Mouse (Mus musculus): ENCODE results near the gene Arl5a. TPM values are rescaled to one million over a fixed set of nuclear protein-coding genes. Genes with fewer than 3 reads are reported as not detected.
A peak's percentile ranks its signal among the peaks of the same experiment; 100 is the strongest.

Arl5a gene
- polyA plus RNA-seq, 1 experiment from 2014 or later, result 22.0 TPM

DNA sequence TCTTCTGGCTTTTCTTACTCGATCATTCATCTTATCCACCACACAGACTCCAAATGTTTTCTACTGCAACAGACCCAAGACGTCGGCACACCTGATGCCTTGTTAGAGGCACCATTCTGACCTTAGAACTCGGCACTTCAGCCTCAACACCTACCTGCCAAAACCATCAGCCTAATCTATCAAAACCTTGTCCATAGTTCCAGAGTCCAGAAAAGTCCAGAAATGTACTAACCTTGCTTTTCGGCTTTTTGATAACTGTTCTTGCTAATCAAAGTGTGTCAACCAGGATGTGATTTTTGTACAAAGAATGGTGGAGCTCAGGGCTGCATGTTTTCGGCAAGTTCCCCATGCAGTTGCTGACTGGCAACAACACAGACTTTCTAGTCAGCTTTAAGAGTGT, 50.0 kb downstream of the Arl5a start:
- peaks cover 8% of the 10 kb centered on the region; the same call in 1 of the 2 replicates for H3K4me1 ChIP-seq (ENCODE audit: insufficient read depth, low read depth, low read length)
- no peak for TF ChIP-seq EP300 (IDR thresholded peaks at IDR 0.05)
- no peak for TF ChIP-seq CTCF (IDR thresholded peaks at IDR 0.05)
- no peak overlapping the region for H3K9ac ChIP-seq (replicated peaks; ENCODE audit: low read depth)
- H3K27me3 ChIP-seq (replicated peaks; ENCODE audit: insufficient read depth, low read length), result no peaks in the 10 kb centered on the region
- DNase-seq (ENCODE audit: low spot score), result no peak
- H3K4me2 ChIP-seq (replicated peaks; ENCODE audit: low read depth, low read length), result no peak overlapping the region
- no peak for ATAC-seq
- WGBS, result 90% methylated on average over 6 of the region's 6 CpGs
- no peaks in the 10 kb centered on the region for H3K36me3 ChIP-seq (ENCODE audit: insufficient read depth, low read length)
- H3K4me3 ChIP-seq (ENCODE audit: low read depth, low read length), result no peak overlapping the region
- H3K9me3 ChIP-seq (ENCODE audit: low read length), result no peaks in the 10 kb centered on the region
- no peak overlapping the region for H3K27ac ChIP-seq (ENCODE audit: low read length)

- H3K9me3 ChIP-seq (ENCODE audit: low read length), result no peaks in the 10 kb centered on the region
- H3K27ac ChIP-seq (ENCODE audit: low read length), result no peak overlapping the region
- ATAC-seq (peak; percentile 92), DNase-seq (ENCODE audit: low spot score) (peak; percentile 89)
- 35% methylated on average over 6 of the region's 6 CpGs for WGBS
- no peaks in the 10 kb centered on the region for H3K27me3 ChIP-seq (replicated peaks; ENCODE audit: insufficient read depth, low read length)
- TF ChIP-seq CTCF (IDR thresholded peaks at IDR 0.05) (no peak), EP300 (IDR thresholded peaks at IDR 0.05) (peak; percentile 90)
- no peak overlapping the region for H3K4me3 ChIP-seq (ENCODE audit: low read depth, low read length)
- H3K4me2 ChIP-seq (replicated peaks; ENCODE audit: low read depth, low read length), result no peak overlapping the region
- peaks cover 8% of the 10 kb centered on the region; the same call in 1 of the 2 replicates for H3K4me1 ChIP-seq (ENCODE audit: insufficient read depth, low read depth, low read length)
- no peaks in the 10 kb centered on the region for H3K36me3 ChIP-seq (ENCODE audit: insufficient read depth, low read length)
- H3K9ac ChIP-seq (replicated peaks; ENCODE audit: low read depth), result no peak overlapping the region
Observed at GRCm38 (mm10) chr2:52372480-52372879, 52.2 kb downstream of the Arl5a start.

- Histone ChIP-seq H3K9me3 (ENCODE audit: low read length) (no peaks in the 10 kb centered on the region), H3K4me2 (replicated peaks; ENCODE audit: low read depth, low read length) (no peak overlapping the region), H3K36me3 (ENCODE audit: insufficient read depth, low read length) (no peaks in the 10 kb centered on the region), H3K27me3 (replicated peaks; ENCODE audit: insufficient read depth, low read length) (no peaks in the 10 kb centered on the region), H3K27ac (ENCODE audit: low read length) (no peak overlapping the region; the same call in 1 of the 2 replicates), H3K9ac (replicated peaks; ENCODE audit: low read depth) (no peak overlapping the region), H3K4me3 (ENCODE audit: low read depth, low read length) (no peak overlapping the region), H3K4me1 (ENCODE audit: insufficient read depth, low read depth, low read length) (peaks cover 8% of the 10 kb centered on the region; the same call in 1 of the 2 replicates)
- DNase-seq (ENCODE audit: low spot score), result no peak
- peak; percentile 48 for ATAC-seq
- no peak for TF ChIP-seq EP300 (IDR thresholded peaks at IDR 0.05)
- no peak for TF ChIP-seq CTCF (IDR thresholded peaks at IDR 0.05)
- 56% methylated on average over 4 of the region's 4 CpGs for WGBS
Observed at GRCm38 (mm10) chr2:52372080-52372479, 52.6 kb downstream of the Arl5a start.

DNA sequence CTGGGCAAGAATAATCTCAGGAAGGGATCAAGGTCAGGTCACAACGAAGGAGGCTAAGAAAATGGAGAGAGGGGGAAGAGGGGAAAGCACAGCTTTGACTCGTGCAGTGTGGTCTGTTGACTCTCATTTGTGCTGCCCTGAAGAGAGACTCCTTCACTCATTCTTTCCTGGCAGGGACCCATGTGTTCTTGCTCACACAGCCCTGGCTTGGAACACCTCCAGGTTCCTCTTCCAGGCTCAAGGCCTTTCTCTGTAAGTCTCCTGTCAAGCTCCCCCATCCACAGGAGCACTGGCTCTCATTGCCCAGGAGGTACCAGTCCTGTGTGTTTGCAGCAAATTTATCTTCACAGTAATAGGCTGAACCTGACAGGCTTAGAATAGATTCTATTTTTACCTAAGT, 53.6 kb downstream of the Arl5a start:
- Histone ChIP-seq H3K9me3 (ENCODE audit: low read length) (no peaks in the 10 kb centered on the region), H3K27ac (ENCODE audit: low read length) (no peak overlapping the region), H3K9ac (replicated peaks; ENCODE audit: low read depth) (no peak overlapping the region), H3K36me3 (ENCODE audit: insufficient read depth, low read length) (no peaks in the 10 kb centered on the region), H3K4me1 (ENCODE audit: insufficient read depth, low read depth, low read length) (peaks cover 8% of the 10 kb centered on the region; the same call in 1 of the 2 replicates), H3K4me3 (ENCODE audit: low read depth, low read length) (no peak overlapping the region), H3K27me3 (replicated peaks; ENCODE audit: insufficient read depth, low read length) (no peaks in the 10 kb centered on the region), H3K4me2 (replicated peaks; ENCODE audit: low read depth, low read length) (no peak overlapping the region)
- ATAC-seq (no peak), DNase-seq (ENCODE audit: low spot score) (peak; percentile 54)
- no peak for TF ChIP-seq CTCF (IDR thresholded peaks at IDR 0.05)
- TF ChIP-seq EP300 (IDR thresholded peaks at IDR 0.05), result no peak
- WGBS, result 10% methylated on average over 2 of the region's 2 CpGs

- H3K9me3 ChIP-seq (ENCODE audit: low read length), result no peaks in the 10 kb centered on the region
- TF ChIP-seq CTCF (IDR thresholded peaks at IDR 0.05) (no peak), EP300 (IDR thresholded peaks at IDR 0.05) (no peak)
- no peaks in the 10 kb centered on the region for H3K36me3 ChIP-seq (ENCODE audit: insufficient read depth, low read length)
- whole genome bisulfite sequencing, result 61% methylated on average over 6 of the region's 6 CpGs
- H3K27ac ChIP-seq (ENCODE audit: low read length), result no peak overlapping the region
- peaks cover 8% of the 10 kb centered on the region; the same call in 1 of the 2 replicates for H3K4me1 ChIP-seq (ENCODE audit: insufficient read depth, low read depth, low read length)
- no peak overlapping the region for H3K4me2 ChIP-seq (replicated peaks; ENCODE audit: low read depth, low read length)
- DNase-seq (ENCODE audit: low spot score), result peak; percentile 13
- H3K27me3 ChIP-seq (replicated peaks; ENCODE audit: insufficient read depth, low read length), result no peaks in the 10 kb centered on the region
- H3K4me3 ChIP-seq (ENCODE audit: low read depth, low read length), result no peak overlapping the region
- no peak overlapping the region for H3K9ac ChIP-seq (replicated peaks; ENCODE audit: low read depth)
- ATAC-seq, result no peak
Observed at GRCm38 (mm10) chr2:52369622-52370021, 55.1 kb downstream of the Arl5a start.

- no peak for TF ChIP-seq EP300 (IDR thresholded peaks at IDR 0.05)
- TF ChIP-seq CTCF (IDR thresholded peaks at IDR 0.05), result no peak
- no peak overlapping the region for H3K9ac ChIP-seq (replicated peaks; ENCODE audit: low read depth)
- H3K4me2 ChIP-seq (replicated peaks; ENCODE audit: low read depth, low read length), result no peak overlapping the region
- WGBS, result 89% methylated on average over 5 of the region's 5 CpGs
- H3K4me3 ChIP-seq (ENCODE audit: low read depth, low read length), result no peak overlapping the region
- H3K4me1 ChIP-seq (ENCODE audit: insufficient read depth, low read depth, low read length), result peaks cover 4% of the 10 kb centered on the region; the same call in 1 of the 2 replicates
- no peaks in the 10 kb centered on the region for H3K27me3 ChIP-seq (replicated peaks; ENCODE audit: insufficient read depth, low read length)
- ATAC-seq (no peak), DNase-seq (ENCODE audit: low spot score) (no peak)
- H3K27ac ChIP-seq (ENCODE audit: low read length), result no peak overlapping the region
- no peaks in the 10 kb centered on the region for H3K9me3 ChIP-seq (ENCODE audit: low read length)
- no peaks in the 10 kb centered on the region for H3K36me3 ChIP-seq (ENCODE audit: insufficient read depth, low read length)
Observed at GRCm38 (mm10) chr2:52367665-52368064, 57.0 kb downstream of the Arl5a start.

- DNase-seq (ENCODE audit: low spot score) (no peak), ATAC-seq (no peak)
- no peak overlapping the region for H3K9ac ChIP-seq (replicated peaks; ENCODE audit: low read depth)
- no peak overlapping the region for H3K4me3 ChIP-seq (ENCODE audit: low read depth, low read length)
- no peak overlapping the region for H3K27ac ChIP-seq (ENCODE audit: low read length)
- H3K4me2 ChIP-seq (replicated peaks; ENCODE audit: low read depth, low read length), result no peak overlapping the region
- H3K36me3 ChIP-seq (ENCODE audit: insufficient read depth, low read length), result no peaks in the 10 kb centered on the region
- 53% methylated on average over 13 of the region's 13 CpGs for whole genome bisulfite sequencing
- no peaks in the 10 kb centered on the region for H3K27me3 ChIP-seq (replicated peaks; ENCODE audit: insufficient read depth, low read length)
- peaks cover 4% of the 10 kb centered on the region; the same call in 1 of the 2 replicates for H3K4me1 ChIP-seq (ENCODE audit: insufficient read depth, low read depth, low read length)
- H3K9me3 ChIP-seq (ENCODE audit: low read length), result no peaks in the 10 kb centered on the region
- TF ChIP-seq CTCF (IDR thresholded peaks at IDR 0.05), result no peak
- TF ChIP-seq EP300 (IDR thresholded peaks at IDR 0.05), result no peak
Observed at GRCm38 (mm10) chr2:52367248-52367647, 57.5 kb downstream of the Arl5a start.
